Mouse (Mus musculus) heart, embryonic 11.5 days (tissue): ENCODE data around the gene Epor. TPM values are rescaled to one million over a fixed set of nuclear protein-coding genes. Genes with fewer than 3 reads are reported as not detected.

Experiments
- ATAC-seq: fragments of 200-750 bp; cut with Nextera tagmentation; replicated peaks from 2 replicates; pipeline ENCODE4 v1.8.0; 2017; ENCODE audit warnings: moderate library complexity; ENCODE audit not compliant: insufficient number of reproducible peaks, low FRiP score, low TSS enrichment
- H3K27ac ChIP-seq: fragments of 300-500 bp; sonication (generic); 2 replicates; pipeline ENCODE4 v1.5.1; 2014; ENCODE audit warnings: mild to moderate bottlenecking, low read depth, low read length
- H3K27me3 ChIP-seq: fragments of 300-500 bp; sonication (generic); 2 replicates; pipeline ENCODE4 v1.6.1; 2014; ENCODE audit warnings: mild to moderate bottlenecking, low read length, mixed read lengths; ENCODE audit not compliant: control insufficient read depth, insufficient read depth
- H3K36me3 ChIP-seq: fragments of 300-500 bp; sonication (generic); 2 replicates; pipeline ENCODE4 v1.6.1; 2014; ENCODE audit warnings: mild to moderate bottlenecking, low read length, moderate library complexity, mixed read lengths; ENCODE audit not compliant: control insufficient read depth, insufficient read depth
- H3K4me1 ChIP-seq: fragments of 300-500 bp; sonication (generic); 2 replicates; pipeline ENCODE4 v1.6.1; 2014; ENCODE audit warnings: low read length; ENCODE audit not compliant: control insufficient read depth, insufficient read depth
- H3K4me2 ChIP-seq: fragments of 300-500 bp; sonication (generic); 2 replicates; pipeline ENCODE4 v1.6.1; 2014; ENCODE audit warnings: mild to moderate bottlenecking, moderate library complexity
- H3K4me3 ChIP-seq: fragments of 300-500 bp; sonication (generic); 2 replicates; pipeline ENCODE4 v1.5.1; 2014; ENCODE audit warnings: low read depth, low read length
- H3K9ac ChIP-seq: fragments of 300-500 bp; sonication (generic); 2 replicates; pipeline ENCODE4 v1.6.1; 2014; ENCODE audit warnings: mild to moderate bottlenecking, low read depth, low read length, moderate library complexity
- H3K9me3 ChIP-seq: fragments of 300-500 bp; sonication (generic); replicated peaks from 2 replicates; pipeline ENCODE4 v1.6.1; 2016; ENCODE audit warnings: low read length; ENCODE audit not compliant: control insufficient read depth
- WGBS: fragments of 180-500 bp; shearing (Covaris S2); extraction: QIAGEN DNeasy Blood & Tissue Kit; methylation state at CpG from one replicate; pipeline ENCODE4 v1.1.7; 2014; ENCODE audit not compliant: insufficient replicate concordance; 5-methylcytosine and 5-hydroxymethylcytosine counted together
- polyA plus RNA-seq: library from polyadenylated mRNA; unstranded; fragments of >200 nt; fragmentation: Nextera tagmentation; extraction: Ambion mirVana; gene quantifications from 2 replicates; pipeline ENCODE4 v1.2.1, GENCODE M21; 2014

Gene Epor
- polyA plus RNA-seq, 1 experiment from 2014 or later, result 22.8 TPM

- no peak overlapping the region for H3K4me3 ChIP-seq
- 61% methylated on average over 3 of the region's 3 CpGs for WGBS
- H3K4me1 ChIP-seq, result peaks cover 3% of the 10 kb centered on the region; the same call in 1 of the 2 replicates
- H3K9ac ChIP-seq, result no peak overlapping the region
- no peaks in the 10 kb centered on the region for H3K9me3 ChIP-seq
- ATAC-seq, result no peak
- H3K27ac ChIP-seq, result no peak overlapping the region
- H3K36me3 ChIP-seq, result no peaks in the 10 kb centered on the region
- H3K4me2 ChIP-seq, result no peak overlapping the region
- peaks cover 22% of the 10 kb centered on the region for H3K27me3 ChIP-seq
Measured at GRCm38 (mm10) chr9:21951977-21952376, 11.3 kb downstream of the Epor start.

GRCm38 (mm10) chr9:21950322-21950721, 13.0 kb downstream of the Epor start:
- no peaks in the 10 kb centered on the region for H3K9me3 ChIP-seq
- peaks cover 3% of the 10 kb centered on the region; the same call in 1 of the 2 replicates for H3K4me1 ChIP-seq
- no peaks in the 10 kb centered on the region for H3K36me3 ChIP-seq
- peaks cover 28% of the 10 kb centered on the region for H3K27me3 ChIP-seq
- H3K27ac ChIP-seq, result no peak overlapping the region
- no peak overlapping the region for H3K4me2 ChIP-seq
- 17% methylated on average over 11 of the region's 11 CpGs for WGBS
- ATAC-seq, result no peak
- H3K4me3 ChIP-seq, result no peak overlapping the region
- no peak overlapping the region for H3K9ac ChIP-seq

- Histone ChIP-seq H3K36me3 (no peaks in the 10 kb centered on the region), H3K4me2 (no peak overlapping the region), H3K4me3 (no peak overlapping the region), H3K27me3 (peaks cover 36% of the 10 kb centered on the region), H3K27ac (no peak overlapping the region), H3K4me1 (peaks cover 3% of the 10 kb centered on the region; the same call in 1 of the 2 replicates), H3K9ac (no peak overlapping the region), H3K9me3 (no peaks in the 10 kb centered on the region)
- 64% methylated on average over 6 of the region's 6 CpGs for WGBS
- no peak for ATAC-seq
Measured at GRCm38 (mm10) chr9:21948790-21949189, 14.5 kb downstream of the Epor start.

GRCm38 (mm10) chr9:21948146-21948545, 15.2 kb downstream of the Epor start:
- Histone ChIP-seq H3K9ac (no peak overlapping the region), H3K36me3 (no peaks in the 10 kb centered on the region), H3K9me3 (no peaks in the 10 kb centered on the region), H3K4me3 (no peak overlapping the region), H3K4me2 (no peak overlapping the region), H3K27me3 (peaks cover 42% of the 10 kb centered on the region), H3K4me1 (peaks cover 3% of the 10 kb centered on the region; the same call in 1 of the 2 replicates), H3K27ac (no peak overlapping the region)
- WGBS, result 45% methylated on average over 8 of the region's 8 CpGs
- no peak for ATAC-seq

- Histone ChIP-seq H3K27ac (no peak overlapping the region), H3K27me3 (peaks cover 42% of the 10 kb centered on the region), H3K4me1 (peaks cover 3% of the 10 kb centered on the region; the same call in 1 of the 2 replicates), H3K4me2 (peak overlapping the region; percentile 50), H3K4me3 (no peak overlapping the region), H3K9me3 (no peaks in the 10 kb centered on the region), H3K9ac (no peak overlapping the region), H3K36me3 (no peaks in the 10 kb centered on the region)
- 3% methylated on average over 28 of the region's 28 CpGs for WGBS
- ATAC-seq, result no peak
Measured at GRCm38 (mm10) chr9:21947540-21948130, 15.7 kb downstream of the Epor start.

- Histone ChIP-seq H3K27ac (no peak overlapping the region), H3K4me3 (no peak overlapping the region), H3K36me3 (no peaks in the 10 kb centered on the region), H3K4me1 (peaks cover 3% of the 10 kb centered on the region; the same call in 1 of the 2 replicates), H3K9ac (no peak overlapping the region), H3K4me2 (peak overlapping the region; percentile 27; the same call in 1 of the 2 replicates), H3K27me3 (peaks cover 42% of the 10 kb centered on the region), H3K9me3 (no peaks in the 10 kb centered on the region)
- no peak for ATAC-seq
- WGBS, result 10% methylated on average over 23 of the region's 23 CpGs
Measured at GRCm38 (mm10) chr9:21944267-21944666, 19.0 kb downstream of the Epor start.

GRCm38 (mm10) chr9:21943638-21944037, 19.7 kb downstream of the Epor start:
- H3K4me2 ChIP-seq, result no peak overlapping the region
- 37% methylated on average over 12 of the region's 12 CpGs for WGBS
- H3K4me3 ChIP-seq, result no peak overlapping the region
- no peak overlapping the region for H3K27ac ChIP-seq
- no peak for ATAC-seq
- H3K9me3 ChIP-seq, result no peaks in the 10 kb centered on the region
- H3K27me3 ChIP-seq, result peaks cover 36% of the 10 kb centered on the region
- peaks cover 3% of the 10 kb centered on the region; the same call in 1 of the 2 replicates for H3K4me1 ChIP-seq
- H3K36me3 ChIP-seq, result no peaks in the 10 kb centered on the region
- H3K9ac ChIP-seq, result no peak overlapping the region

GRCm38 (mm10) chr9:21943046-21943445, 20.3 kb downstream of the Epor start:
- Histone ChIP-seq H3K4me1 (peaks cover 3% of the 10 kb centered on the region; the same call in 1 of the 2 replicates), H3K36me3 (no peaks in the 10 kb centered on the region), H3K4me2 (no peak overlapping the region), H3K9ac (no peak overlapping the region), H3K9me3 (no peaks in the 10 kb centered on the region), H3K27me3 (peaks cover 30% of the 10 kb centered on the region), H3K27ac (no peak overlapping the region), H3K4me3 (no peak overlapping the region)
- 61% methylated on average over 12 of the region's 12 CpGs for WGBS
- no peak; the same call in 1 of the 2 replicates for ATAC-seq
